Mouse (Mus musculus) cerebellum, postnatal 10 days (tissue): ENCODE data around the gene Palm3.
"Not testable (repeated sequence)": the region's sequence is repeated elsewhere in the genome, so short reads cannot be mapped to it uniquely, and the experiment has no call there.

ENCODE experiments used
- DNase-seq, 2 experiments: peaks; one replicate each; pipeline ENCODE4 v3.0.0; 2021; ENCODE audit warnings: mixed read lengths in 2 of 2

Palm3 gene

GRCm38 (mm10) chr8:84021096-84021495, at the start of gene Palm3:
Gene Palm3, plus strand, starts transcription at chr8:84021471.
- no peak for DNase-seq

- no peak for DNase-seq
Measured at GRCm38 (mm10) chr8:83971661-83972060, 49.6 kb upstream of the Palm3 start.

DNA sequence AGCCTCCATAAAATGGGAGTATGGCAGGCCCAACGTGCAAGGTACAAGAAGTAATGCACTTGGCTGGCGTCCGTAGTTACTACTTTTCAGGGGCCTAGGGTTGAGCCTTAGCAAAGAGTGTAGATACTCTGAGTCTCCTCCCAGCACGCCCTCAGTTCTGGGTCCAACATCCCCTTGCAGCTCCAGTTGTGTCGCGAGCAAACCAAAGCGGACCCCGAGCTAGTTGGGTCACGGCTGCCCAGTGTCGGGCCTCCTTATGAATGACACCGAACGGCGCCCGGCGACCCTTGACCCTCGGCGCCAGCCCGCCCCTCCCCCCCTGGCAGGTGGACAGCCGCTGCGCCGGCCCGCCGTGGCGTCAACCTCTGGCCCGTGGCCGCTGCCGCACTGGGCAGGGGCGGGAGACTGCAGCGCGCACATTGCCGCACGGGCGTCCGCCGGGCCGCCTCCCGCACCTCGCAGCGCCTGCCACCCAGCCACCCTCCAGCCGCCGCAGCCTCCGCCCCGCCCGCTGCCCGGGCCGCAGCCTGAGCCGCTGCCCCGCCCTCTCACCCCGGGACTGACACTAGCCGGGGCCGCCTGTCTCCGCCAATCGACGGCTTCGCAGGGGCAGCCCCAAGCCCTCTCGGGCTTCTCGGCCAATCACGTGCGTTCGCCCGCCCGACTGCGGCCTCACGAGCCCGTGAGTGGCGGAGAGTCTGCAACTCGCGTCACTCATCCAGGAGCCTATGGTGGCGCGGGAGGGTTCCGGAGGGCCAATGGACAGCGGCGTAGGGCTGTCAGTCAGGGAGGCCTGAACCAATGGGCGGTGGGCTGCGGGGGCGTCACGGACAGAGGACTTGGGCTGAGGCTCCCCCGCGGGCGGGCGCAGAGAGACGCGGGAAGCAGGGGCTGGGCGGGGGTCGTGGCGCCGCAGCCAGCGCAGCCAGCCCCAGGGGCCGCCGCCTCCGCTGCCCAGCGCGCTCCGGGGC, 48.8 kb upstream of the Palm3 start, which contains the start of gene Prkaca:
Gene Prkaca, plus strand, starts transcription at position 844 of the 971 bp plus-strand sequence.
- peak; percentile 99 for DNase-seq

GRCm38 (mm10) chr8:83973161-83974031, 47.9 kb upstream of the Palm3 start:
- peak; percentile 76 to 77 for DNase-seq

- DNase-seq, result peak in 1 of 2 experiments; percentile 24
Measured at GRCm38 (mm10) chr8:83974521-83974920, 46.8 kb upstream of the Palm3 start.

DNA sequence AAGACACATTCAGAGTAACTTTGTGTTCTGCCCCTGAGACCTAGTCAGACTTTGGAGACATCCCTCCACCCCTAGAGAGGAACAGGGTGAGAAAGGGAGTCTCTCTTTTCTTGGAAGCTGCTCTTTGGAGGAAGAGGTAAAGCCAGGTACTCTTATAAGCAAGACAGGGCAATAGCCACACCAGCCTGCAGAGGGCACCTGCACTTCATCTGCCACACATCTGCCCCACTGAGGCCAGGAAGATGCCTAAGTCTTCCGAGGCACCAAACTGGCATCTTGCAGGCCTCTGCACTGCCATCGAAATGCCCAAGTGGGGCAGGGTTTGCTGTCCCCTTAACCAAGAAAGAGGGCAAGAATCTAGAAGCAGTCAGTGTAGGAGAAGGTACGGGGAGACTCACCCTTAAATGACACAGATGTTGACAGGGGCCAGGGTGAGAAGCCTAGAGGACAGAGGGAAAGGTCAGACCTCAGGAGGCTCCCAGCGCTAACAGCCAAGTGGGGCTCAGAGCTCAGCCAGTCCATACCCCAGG, 45.1 kb upstream of the Palm3 start:
- DNase-seq, result no peak

DNA sequence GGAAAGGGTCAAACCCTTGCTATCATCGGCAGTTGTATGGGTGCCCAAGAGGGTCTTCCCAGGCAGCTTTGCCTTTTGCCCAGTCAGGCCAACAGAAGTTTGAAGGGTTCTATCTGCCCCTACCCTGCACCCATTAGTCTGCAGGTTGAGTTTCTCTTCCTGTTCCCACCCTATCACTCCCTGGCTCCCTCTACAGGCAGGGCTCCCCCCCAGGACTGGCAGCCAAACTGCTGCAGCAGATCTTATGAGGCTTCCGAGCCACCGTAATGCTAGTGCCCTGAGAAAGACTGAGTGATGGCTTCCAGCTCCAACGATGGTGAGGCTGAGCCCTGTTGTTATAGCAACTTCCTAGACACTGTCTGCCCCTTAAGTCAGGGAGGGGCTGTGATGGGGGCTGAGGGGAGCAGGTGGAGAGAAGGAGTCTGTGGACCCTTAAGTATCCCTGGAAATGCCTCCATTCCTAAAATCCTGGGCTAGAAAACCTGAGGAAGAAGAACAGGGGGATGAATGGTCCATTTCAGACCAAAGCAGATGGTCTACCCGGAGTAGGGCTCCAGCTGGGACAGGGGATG, 44.4 kb upstream of the Palm3 start:
- DNase-seq, result peak in 1 of 2 experiments; percentile 29

GRCm38 (mm10) chr8:83977646-83978045, 43.6 kb upstream of the Palm3 start:
- no peak for DNase-seq

DNA sequence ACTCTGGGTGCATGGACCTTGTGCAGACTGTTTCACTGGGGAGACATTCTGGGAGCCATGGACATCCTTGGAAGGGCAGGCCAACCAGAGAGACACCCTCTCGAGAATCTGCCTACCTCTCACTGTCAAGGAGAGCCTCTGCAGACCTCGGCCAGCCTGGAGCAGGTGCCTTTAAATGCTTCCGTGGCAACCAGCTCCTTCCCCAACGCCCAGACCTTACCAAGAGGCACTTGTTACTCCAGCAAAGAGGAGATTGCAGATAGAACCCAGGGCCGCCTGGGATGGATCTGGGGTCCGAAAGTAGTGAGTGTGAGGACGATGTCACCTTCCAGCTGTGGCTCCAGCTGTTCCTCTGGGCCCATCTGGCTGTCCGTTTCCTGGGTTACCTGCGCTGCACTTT, 43.1 kb upstream of the Palm3 start:
- DNase-seq, result no peak

DNA sequence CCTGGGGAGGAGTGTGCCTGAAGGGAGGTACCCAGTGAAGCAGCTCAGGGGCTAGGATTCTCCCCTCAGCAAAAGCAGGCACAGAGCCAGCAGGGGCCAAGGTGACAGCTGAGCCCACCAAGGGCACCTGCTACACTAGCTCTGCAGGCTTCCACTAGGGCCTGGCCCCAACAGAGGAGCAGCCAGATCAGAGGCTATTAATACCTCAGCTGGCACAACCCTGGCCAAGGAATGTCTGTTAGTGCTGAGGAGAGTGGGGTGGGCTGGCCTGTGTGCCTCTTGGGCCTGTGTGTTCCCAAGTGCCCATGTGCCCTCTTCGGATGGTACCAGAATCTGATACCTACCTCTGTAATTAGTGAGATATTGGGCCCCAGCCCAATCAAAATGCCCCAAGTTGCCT, 41.0 kb upstream of the Palm3 start:
- peak; percentile 49 to 55 for DNase-seq

DNA sequence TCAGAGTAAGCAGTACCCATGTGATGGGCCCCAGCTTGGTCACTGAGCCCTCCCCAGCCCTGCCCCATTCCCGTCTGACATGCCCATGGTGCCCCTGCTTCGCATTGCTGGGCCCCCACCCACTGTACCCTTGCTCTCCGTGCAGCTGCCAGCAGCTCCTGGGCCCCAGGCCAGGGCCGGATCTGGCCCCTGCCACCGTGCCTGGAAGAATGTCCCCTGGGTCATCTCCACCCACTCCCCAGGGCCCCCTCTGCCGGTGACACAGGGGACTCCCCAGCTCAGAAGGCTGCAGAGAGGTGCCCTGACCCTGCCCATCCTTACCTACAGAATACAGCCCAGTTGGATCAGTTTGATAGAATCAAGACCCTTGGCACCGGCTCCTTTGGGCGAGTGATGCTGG, 40.4 kb upstream of the Palm3 start:
- peak; percentile 44 to 55 for DNase-seq

GRCm38 (mm10) chr8:83981533-83981932, 39.7 kb upstream of the Palm3 start:
- peak; percentile 28 to 43 for DNase-seq

- no peak for DNase-seq
Measured at GRCm38 (mm10) chr8:83982449-83982848, 38.8 kb upstream of the Palm3 start.

DNA sequence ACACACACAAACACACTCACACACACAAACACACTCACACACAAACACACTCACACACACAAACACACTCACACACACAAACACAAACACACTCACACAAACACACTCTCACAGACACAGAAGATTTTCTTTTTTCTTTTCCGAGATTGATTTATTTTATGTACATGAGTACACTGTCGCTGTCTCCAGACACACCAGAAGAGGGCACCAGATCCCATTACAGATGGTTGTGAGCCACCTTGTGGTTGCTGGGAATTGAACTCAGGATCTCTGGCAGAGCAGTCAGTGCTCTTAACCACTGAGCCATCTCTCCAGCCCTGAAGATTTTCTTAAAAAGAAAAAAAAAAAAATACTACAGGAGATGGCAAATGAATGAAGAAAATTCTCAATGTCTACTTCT, 38.0 kb upstream of the Palm3 start:
- not testable (repeated sequence) for DNase-seq

GRCm38 (mm10) chr8:83989243-83989642, 32.0 kb upstream of the Palm3 start:
- DNase-seq, result no peak

DNA sequence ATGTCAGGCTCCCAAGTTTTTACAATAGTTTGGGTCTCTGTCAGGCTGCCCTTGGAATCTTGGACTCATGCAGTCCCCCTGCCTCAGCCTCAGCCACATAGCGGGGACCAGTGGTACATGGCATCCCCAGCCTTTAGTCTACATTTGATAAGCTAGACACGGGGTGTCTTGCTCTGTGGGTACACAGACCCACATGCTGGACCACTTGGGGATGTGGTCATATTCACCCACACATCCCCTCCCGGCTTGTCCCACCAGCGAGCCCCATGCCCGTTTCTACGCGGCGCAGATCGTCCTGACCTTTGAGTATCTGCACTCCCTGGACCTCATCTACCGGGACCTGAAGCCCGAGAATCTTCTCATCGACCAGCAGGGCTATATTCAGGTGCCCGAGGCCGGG, 31.1 kb upstream of the Palm3 start:
- no peak for DNase-seq

GRCm38 (mm10) chr8:83992488-83992887, 28.8 kb upstream of the Palm3 start:
- no peak for DNase-seq

GRCm38 (mm10) chr8:83994030-83994429, 27.2 kb upstream of the Palm3 start:
- no peak for DNase-seq

DNA sequence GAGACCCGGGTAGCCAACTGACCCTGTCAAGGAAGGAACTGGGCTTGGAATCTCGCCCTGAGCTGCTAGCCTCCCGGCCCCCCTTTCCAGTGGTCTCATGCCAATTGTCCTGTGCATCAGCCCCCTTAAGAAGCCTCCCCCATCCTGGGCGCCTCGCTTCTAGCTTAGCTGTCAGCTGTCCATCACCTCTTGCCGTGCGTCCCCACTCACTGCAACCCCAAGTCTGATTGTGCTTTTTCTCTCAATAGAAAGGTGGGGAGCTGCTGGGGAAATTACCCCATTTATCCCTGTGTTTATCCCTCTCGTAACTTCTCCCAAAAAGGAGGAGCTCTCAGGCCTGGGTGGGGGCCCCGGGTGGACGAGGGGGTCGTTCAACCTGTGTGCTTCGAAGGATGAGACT, 25.3 kb upstream of the Palm3 start:
- DNase-seq, result peak; percentile 39 to 49

DNA sequence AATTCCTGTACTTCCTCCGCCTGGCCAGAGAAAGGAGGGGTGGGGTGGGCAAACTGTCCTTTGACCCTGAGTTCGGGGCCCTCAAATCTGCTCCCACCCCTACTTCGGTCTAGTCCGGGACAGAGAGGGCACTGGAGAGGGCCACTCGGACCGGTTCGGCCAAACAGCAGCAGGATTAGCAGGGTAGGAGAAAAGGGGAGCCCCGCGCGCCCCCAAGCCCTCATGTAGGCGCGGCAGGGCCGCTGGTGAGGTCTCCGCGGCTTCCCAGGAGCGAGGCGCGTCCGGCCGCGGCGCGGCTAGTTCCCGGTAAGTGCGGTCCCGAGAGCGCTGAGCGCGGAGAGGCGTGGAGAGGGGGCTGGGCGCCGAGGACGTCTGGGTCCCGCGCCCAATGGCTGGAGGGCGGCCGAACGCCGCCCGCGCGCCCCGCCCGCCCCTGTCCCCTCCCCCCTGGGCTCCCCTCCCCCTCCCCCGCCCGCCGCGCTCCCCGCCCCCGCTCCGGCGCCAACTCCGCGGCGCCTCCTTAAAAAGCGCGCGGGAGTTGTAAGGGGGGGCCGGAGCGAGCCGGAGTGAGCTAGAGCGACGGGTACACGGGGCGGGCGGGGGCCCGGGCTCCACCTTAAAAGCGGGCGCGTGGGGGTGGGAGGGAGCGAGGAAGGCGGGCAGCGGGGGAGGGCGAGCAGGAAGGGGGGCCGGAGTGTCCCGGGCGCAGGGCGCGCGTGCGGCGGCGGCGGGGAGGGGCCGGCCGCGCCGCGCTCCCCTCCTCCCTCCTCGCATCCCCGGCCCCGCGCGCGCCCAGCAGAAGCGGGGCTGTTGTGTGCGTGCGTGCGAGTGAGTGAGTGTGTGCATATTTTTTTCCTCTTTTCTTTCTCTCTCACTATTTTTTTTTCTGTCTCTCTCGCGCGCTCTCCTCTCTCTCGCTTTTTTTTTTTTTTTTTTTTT, 24.4 kb upstream of the Palm3 start:
- peak; percentile 90 to 95 for DNase-seq

- peak; percentile 72 to 75 for DNase-seq
Measured at GRCm38 (mm10) chr8:83997511-83998141, 23.6 kb upstream of the Palm3 start, which contains the start of gene Samd1. Gene Samd1, plus strand, starts transcription at chr8:83997672.
